Mouse (Mus musculus) limb, embryonic 14.5 days (tissue): Measurements from ENCODE around the gene 4921536K21Rik. TPM values are rescaled to one million over a fixed set of nuclear protein-coding genes. Genes with fewer than 3 reads are reported as not detected.

Experiments
- ATAC-seq: fragments of 200-750 bp; cut with Nextera tagmentation; 2 replicates; pipeline ENCODE4 v1.8.0; 2017; ENCODE audit warnings: low read depth, moderate number of reproducible peaks, moderate TSS enrichment; ENCODE audit not compliant: low FRiP score
- DNase-seq: peaks from one replicate; pipeline ENCODE4 v3.0.0-alpha.2; 2015; ENCODE audit warnings: low spot score
- H3K27ac ChIP-seq: fragments of 300-500 bp; sonication (generic); replicated peaks from 2 replicates; pipeline ENCODE4 v1.5.1; 2014; ENCODE audit warnings: low read depth, mild to moderate bottlenecking, low read length, moderate library complexity, mixed read lengths
- H3K27me3 ChIP-seq: fragments of 300-500 bp; sonication (generic); 2 replicates; pipeline ENCODE4 v1.6.1; 2014; ENCODE audit warnings: low read length, mixed read lengths; ENCODE audit not compliant: control insufficient read depth, insufficient read depth
- H3K36me3 ChIP-seq: fragments of 300-500 bp; sonication (generic); 2 replicates; pipeline ENCODE4 v1.6.1; 2014; ENCODE audit warnings: mild to moderate bottlenecking, low read length, moderate library complexity, mixed read lengths; ENCODE audit not compliant: control insufficient read depth, insufficient read depth
- H3K4me1 ChIP-seq: fragments of 300-500 bp; sonication (generic); 2 replicates; pipeline ENCODE4 v1.6.1; 2014; ENCODE audit warnings: antibody characterized with exemption, low read length, mixed read lengths; ENCODE audit not compliant: control insufficient read depth, insufficient read depth
- H3K4me2 ChIP-seq: fragments of 300-500 bp; sonication (generic); replicated peaks from 2 replicates; pipeline ENCODE4 v1.6.1; 2014; ENCODE audit warnings: low read depth, mild to moderate bottlenecking, low read length, moderate library complexity; ENCODE audit not compliant: severe bottlenecking
- H3K4me3 ChIP-seq: fragments of 300-500 bp; sonication (generic); replicated peaks from 2 replicates; pipeline ENCODE4 v1.5.1; 2014; ENCODE audit warnings: low read length
- H3K9ac ChIP-seq: fragments of 300-500 bp; sonication (generic); 2 replicates; pipeline ENCODE4 v1.6.1; 2014; ENCODE audit warnings: mild to moderate bottlenecking, low read depth, low read length, moderate library complexity; ENCODE audit not compliant: severe bottlenecking
- H3K9me3 ChIP-seq: fragments of 300-500 bp; sonication (generic); 2 replicates; pipeline ENCODE4 v1.6.1; 2016; ENCODE audit warnings: low read length; ENCODE audit not compliant: control insufficient read depth
- POLR2A ChIP-seq: fragments of 200-500 bp; IDR thresholded peaks from 2 replicates; pipeline ENCODE4 v1.8.0; 2012; ENCODE audit warnings: inconsistent platforms, mild to moderate bottlenecking, moderate library complexity, borderline replicate concordance; ENCODE audit not compliant: insufficient read depth, insufficient read length; ENCODE audit errors: extremely low read depth
- WGBS: fragments of 180-500 bp; shearing (Covaris S2); extraction: QIAGEN DNeasy Blood & Tissue Kit; methylation state at CpG from one replicate; pipeline ENCODE4 v1.1.7; 2014; 5-methylcytosine and 5-hydroxymethylcytosine counted together
- polyA plus RNA-seq, 2 experiments: library from polyadenylated mRNA; depleted of rRNA in 1 of 2; stranded (reverse) in 1 of 2; unstranded in 1 of 2; fragments of >200 nt; fragmentation: Nextera tagmentation in 1 of 2; extraction: Ambion mirVana in 1 of 2; gene quantifications; 2 replicates each; pipeline versions ENCODE4 v1.2.1 to v1.2.3; 2012 to 2014

The 4921536K21Rik gene
- polyA plus RNA-seq, 2 experiments, result 0.23 TPM; not detected in 1

DNA sequence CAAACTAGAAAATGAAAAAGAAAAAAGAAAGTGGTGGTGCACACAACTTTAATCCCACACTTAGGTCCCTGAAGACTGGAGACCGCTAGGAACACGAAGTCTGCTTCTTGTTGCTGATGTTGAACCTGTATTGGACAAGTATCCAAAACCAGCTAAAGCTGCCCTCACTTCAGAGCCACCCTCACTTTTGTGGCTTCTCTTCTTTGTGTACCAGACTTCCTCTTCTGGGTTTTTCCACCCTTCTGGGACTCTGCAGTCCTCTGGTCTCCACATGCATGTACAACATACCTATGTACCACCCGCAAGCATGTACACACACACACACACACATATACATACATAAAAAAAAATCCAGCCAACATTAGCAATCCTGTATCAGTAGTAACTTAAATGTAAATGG is 11.2 kb downstream of the 4921536K21Rik start:
- Histone ChIP-seq H3K4me3 (no peak overlapping the region), H3K4me1 (no peaks in the 10 kb centered on the region), H3K27me3 (no peaks in the 10 kb centered on the region), H3K9ac (no peak overlapping the region), H3K27ac (no peak overlapping the region), H3K4me2 (no peak overlapping the region), H3K9me3 (no peaks in the 10 kb centered on the region), H3K36me3 (no peaks in the 10 kb centered on the region)
- 90% methylated on average over 3 of the region's 3 CpGs for WGBS
- no peak for TF ChIP-seq POLR2A
- ATAC-seq (no peak), DNase-seq (no peak)

DNA sequence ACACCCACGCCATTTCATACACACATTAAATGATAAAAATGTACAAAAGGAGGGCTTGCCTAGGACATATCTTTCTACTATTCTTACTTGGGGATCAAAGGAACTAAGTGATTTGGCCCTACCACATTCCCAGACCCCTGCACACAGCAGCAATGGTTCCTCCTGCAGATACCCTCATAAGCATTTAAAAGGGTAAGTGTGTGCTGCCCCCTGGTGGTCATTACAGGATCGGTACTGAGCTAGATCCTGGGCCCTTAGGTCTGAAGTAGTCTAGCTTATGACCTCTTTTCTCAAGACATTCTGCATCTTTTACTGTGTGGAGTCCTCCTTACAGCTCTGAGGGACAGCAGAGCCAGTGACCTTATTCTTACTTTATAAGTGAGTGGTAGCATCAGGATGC is 15.1 kb downstream of the 4921536K21Rik start:
- Histone ChIP-seq H3K9ac (no peak overlapping the region), H3K4me2 (no peak overlapping the region), H3K27ac (no peak overlapping the region), H3K4me3 (no peak overlapping the region), H3K9me3 (no peaks in the 10 kb centered on the region), H3K4me1 (no peaks in the 10 kb centered on the region), H3K27me3 (no peaks in the 10 kb centered on the region), H3K36me3 (no peaks in the 10 kb centered on the region)
- no peak for TF ChIP-seq POLR2A
- DNase-seq (peak; percentile 77), ATAC-seq (no peak)
- 38% methylated on average over 2 of the region's 2 CpGs for WGBS

DNA sequence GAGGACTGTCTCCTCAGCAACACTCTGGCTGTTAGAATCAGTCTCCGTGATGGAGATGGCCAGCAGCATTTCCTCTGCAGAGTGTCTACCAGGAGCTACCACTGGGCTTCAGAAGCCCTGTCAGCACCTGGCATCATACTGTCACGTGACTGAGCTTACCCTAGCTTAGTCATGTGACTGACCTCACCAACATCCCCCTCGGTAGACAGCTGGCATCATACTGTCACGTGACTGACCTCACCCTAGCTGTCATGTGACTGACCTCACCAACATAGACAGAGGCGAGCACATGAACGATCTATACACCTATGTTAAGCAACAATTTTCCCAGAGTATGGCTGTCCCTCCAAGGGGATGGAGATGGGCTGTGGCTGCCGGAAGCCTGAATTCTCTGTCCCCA is 16.2 kb downstream of the 4921536K21Rik start:
- no peak for DNase-seq
- Histone ChIP-seq H3K4me3 (no peak overlapping the region), H3K27ac (no peak overlapping the region), H3K9me3 (no peaks in the 10 kb centered on the region), H3K9ac (no peak overlapping the region), H3K4me2 (no peak overlapping the region), H3K27me3 (no peaks in the 10 kb centered on the region), H3K36me3 (no peaks in the 10 kb centered on the region), H3K4me1 (no peaks in the 10 kb centered on the region)
- no peak for ATAC-seq
- TF ChIP-seq POLR2A, result no peak
- 75% methylated on average over 7 of the region's 7 CpGs for WGBS

DNA sequence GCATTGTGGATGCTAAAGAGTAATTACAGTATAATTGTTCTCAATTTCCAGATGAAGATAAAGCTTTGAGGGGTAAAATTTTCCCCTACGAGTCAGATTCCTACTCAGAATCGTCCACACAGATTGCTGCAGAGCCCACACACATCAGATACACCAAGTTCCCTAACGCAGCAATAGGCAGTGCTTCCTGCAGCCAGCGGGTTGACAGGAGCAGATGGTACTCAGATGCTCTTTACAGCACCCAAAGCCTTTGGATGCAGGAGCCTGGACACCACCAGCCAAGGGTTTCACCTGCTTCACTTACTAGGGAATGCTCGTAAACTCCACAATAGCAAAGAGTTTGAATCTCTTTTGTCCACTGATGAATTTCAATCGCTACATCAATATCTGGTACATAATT is 18.5 kb downstream of the 4921536K21Rik start:
- ATAC-seq (no peak), DNase-seq (no peak)
- no peak overlapping the region for H3K4me3 ChIP-seq
- no peak overlapping the region for H3K9ac ChIP-seq
- 69% methylated on average over 6 of the region's 6 CpGs for WGBS
- H3K4me1 ChIP-seq, result no peaks in the 10 kb centered on the region
- H3K27ac ChIP-seq, result no peak overlapping the region
- H3K4me2 ChIP-seq, result no peak overlapping the region
- no peak for TF ChIP-seq POLR2A
- no peaks in the 10 kb centered on the region for H3K36me3 ChIP-seq
- H3K27me3 ChIP-seq, result no peaks in the 10 kb centered on the region
- no peaks in the 10 kb centered on the region for H3K9me3 ChIP-seq

DNA sequence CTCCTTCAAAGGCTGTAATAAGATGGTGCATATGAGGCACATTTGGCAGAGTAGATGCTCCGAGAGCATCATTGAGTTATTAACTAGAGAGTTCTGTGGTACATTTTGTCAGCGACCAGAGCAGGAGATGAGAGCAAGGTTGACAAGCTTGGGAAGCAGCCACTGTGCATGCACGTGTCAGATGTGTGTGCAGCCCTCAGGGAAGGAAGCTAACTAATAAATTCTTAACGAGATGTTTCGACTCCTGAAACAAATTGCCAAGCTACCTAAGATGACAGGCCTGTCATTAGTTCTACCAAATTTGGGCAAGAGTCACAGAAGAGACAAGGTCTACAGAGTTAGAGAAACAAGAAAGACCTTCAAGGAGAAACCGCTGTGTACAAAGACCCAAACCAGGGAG is 30.6 kb downstream of the 4921536K21Rik start:
- no peak overlapping the region for H3K27ac ChIP-seq
- DNase-seq, result no peak
- peak overlapping the region; percentile 49 for H3K4me3 ChIP-seq
- H3K4me1 ChIP-seq, result peaks cover 9% of the 10 kb centered on the region; the same call in 1 of the 2 replicates
- H3K9ac ChIP-seq, result peak overlapping the region; percentile 56; the same call in 1 of the 2 replicates
- no peaks in the 10 kb centered on the region for H3K36me3 ChIP-seq
- peak overlapping the region; percentile 66 for H3K4me2 ChIP-seq
- H3K27me3 ChIP-seq, result peaks cover 11% of the 10 kb centered on the region; the same call in 1 of the 2 replicates
- H3K9me3 ChIP-seq, result no peaks in the 10 kb centered on the region
- no peak for TF ChIP-seq POLR2A
- no peak for ATAC-seq
- 16% methylated on average over 6 of the region's 6 CpGs for WGBS
